Mouse (Mus musculus) small intestine, adult 2 months (tissue): ENCODE results near the gene Moxd1. TPM values are rescaled to one million over a fixed set of nuclear protein-coding genes. Genes with fewer than 3 reads are reported as not detected.
"Not testable (repeated sequence)": the region's sequence is repeated elsewhere in the genome, so short reads cannot be mapped to it uniquely, and the experiment has no call there.

Source experiments
- H3K27ac ChIP-seq: fragments of 200-500 bp; 2 replicates; pipeline ENCODE4 v1.5.1; 2012; ENCODE audit warnings: low read depth, low read length, control low read depth, inconsistent platforms; ENCODE audit not compliant: insufficient read depth
- H3K27me3 ChIP-seq: fragments of 200-500 bp; 2 replicates; pipeline ENCODE4 v1.6.1; 2012; ENCODE audit warnings: mild to moderate bottlenecking, moderate library complexity, low read length, inconsistent platforms; ENCODE audit not compliant: control insufficient read depth, insufficient read depth
- H3K36me3 ChIP-seq: fragments of 200-500 bp; 2 replicates; pipeline ENCODE4 v1.6.1; 2012; ENCODE audit warnings: mild to moderate bottlenecking, low read length, control low read depth, inconsistent platforms; ENCODE audit not compliant: control insufficient read depth, insufficient read depth
- H3K4me1 ChIP-seq: fragments of 200-500 bp; 2 replicates; pipeline ENCODE4 v1.6.1; 2012; ENCODE audit warnings: low read length, inconsistent platforms, mixed read lengths; ENCODE audit not compliant: control insufficient read depth, insufficient read depth, insufficient read length
- H3K4me3 ChIP-seq: fragments of 200-500 bp; 2 replicates; pipeline ENCODE4 v1.5.1; 2012; ENCODE audit warnings: low read depth, mild to moderate bottlenecking, control low read depth, inconsistent platforms, low read length, moderate library complexity
- CTCF ChIP-seq: fragments of 200-500 bp; IDR thresholded peaks from 2 replicates; pipeline ENCODE4 v1.5.1; 2012; ENCODE audit warnings: low read depth, mild to moderate bottlenecking, control low read depth, inconsistent platforms, low read length, moderate library complexity, mixed read lengths; ENCODE audit not compliant: insufficient replicate concordance, insufficient read length; ENCODE audit errors: extremely low read depth
- POLR2A ChIP-seq: fragments of 200-500 bp; IDR thresholded peaks from 2 replicates; pipeline ENCODE4 v1.6.1; 2012; ENCODE audit warnings: low read depth, mild to moderate bottlenecking, control low read depth, inconsistent platforms, low read length, moderate library complexity
- WGBS: fragments of 180-500 bp; shearing (Covaris S2); methylation state at CpG from one replicate; pipeline ENCODE4 v1.1.7; 2018; 5-methylcytosine and 5-hydroxymethylcytosine counted together
- polyA plus RNA-seq: library from polyadenylated mRNA; depleted of rRNA; stranded (reverse); fragments of >200 nt; gene quantifications from 2 replicates; pipeline ENCODE4 v1.2.3, GENCODE M21; 2012

Gene Moxd1
- polyA plus RNA-seq, 1 experiment: 3.5 TPM

GRCm38 (mm10) chr10:24298260-24299244, 75.2 kb downstream of the Moxd1 start:
- H3K27me3 ChIP-seq: no peaks in the 10 kb centered on the region
- no peaks in the 10 kb centered on the region for H3K36me3 ChIP-seq
- WGBS: 47% methylated on average over 2 of the region's 2 CpGs
- H3K4me3 ChIP-seq: no peak overlapping the region
- H3K27ac ChIP-seq: no peak overlapping the region
- H3K4me1 ChIP-seq: no peaks in the 10 kb centered on the region
- TF ChIP-seq POLR2A (no peak), CTCF (no peak)

- no peak overlapping the region for H3K27ac ChIP-seq
- no peaks in the 10 kb centered on the region for H3K36me3 ChIP-seq
- H3K27me3 ChIP-seq: no peaks in the 10 kb centered on the region
- H3K4me3 ChIP-seq: no peak overlapping the region
- TF ChIP-seq POLR2A: no peak
- peak; percentile 67; the same call in 1 of the 2 replicates for TF ChIP-seq CTCF
- peaks cover 2% of the 10 kb centered on the region; the same call in 1 of the 2 replicates for H3K4me1 ChIP-seq
- WGBS: under 1% methylated on average over 9 of the region's 9 CpGs
Measured at GRCm38 (mm10) chr10:24312191-24312611, 88.9 kb downstream of the Moxd1 start.

DNA sequence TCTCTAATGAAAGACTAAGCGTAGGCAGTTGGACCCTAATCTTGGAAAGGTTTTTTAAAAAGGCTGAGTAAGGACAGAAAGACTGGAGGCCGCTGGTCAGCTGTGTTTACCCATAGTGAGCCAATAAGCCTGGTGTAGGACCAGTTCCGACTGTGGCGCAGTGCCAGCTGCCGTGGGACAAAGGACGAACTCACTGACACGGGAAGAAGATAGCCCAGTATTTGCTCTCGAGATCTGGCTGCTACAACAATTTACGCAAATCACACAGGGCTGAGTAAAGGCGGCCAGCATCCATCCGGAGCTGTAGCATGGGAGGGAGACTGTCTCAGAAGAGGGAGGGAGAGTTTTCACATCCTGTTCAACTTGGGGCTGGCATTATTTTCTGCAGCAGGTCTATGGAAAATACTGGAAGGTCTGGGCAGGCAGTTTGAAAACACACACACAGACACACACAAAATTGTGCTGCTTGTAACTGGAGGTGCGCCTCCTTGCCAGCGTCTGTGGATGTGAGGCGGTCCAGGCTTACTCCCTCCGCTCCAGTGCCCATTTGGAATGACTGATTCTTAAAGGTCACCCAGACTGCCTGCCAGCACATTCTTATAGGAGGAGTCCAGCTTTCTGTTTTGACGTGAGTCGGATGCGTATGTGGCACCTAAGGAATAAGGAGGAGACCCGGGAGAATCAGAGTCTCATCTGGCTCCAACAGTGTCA, 94.0 kb downstream of the Moxd1 start:
- Histone ChIP-seq H3K4me1 (peaks cover 5% of the 10 kb centered on the region; the same call in 1 of the 2 replicates), H3K4me3 (no peak overlapping the region), H3K36me3 (no peaks in the 10 kb centered on the region), H3K27me3 (no peaks in the 10 kb centered on the region), H3K27ac (no peak overlapping the region)
- WGBS: 35% methylated on average over 19 of the region's 19 CpGs
- no peak for TF ChIP-seq CTCF
- no peak for TF ChIP-seq POLR2A

DNA sequence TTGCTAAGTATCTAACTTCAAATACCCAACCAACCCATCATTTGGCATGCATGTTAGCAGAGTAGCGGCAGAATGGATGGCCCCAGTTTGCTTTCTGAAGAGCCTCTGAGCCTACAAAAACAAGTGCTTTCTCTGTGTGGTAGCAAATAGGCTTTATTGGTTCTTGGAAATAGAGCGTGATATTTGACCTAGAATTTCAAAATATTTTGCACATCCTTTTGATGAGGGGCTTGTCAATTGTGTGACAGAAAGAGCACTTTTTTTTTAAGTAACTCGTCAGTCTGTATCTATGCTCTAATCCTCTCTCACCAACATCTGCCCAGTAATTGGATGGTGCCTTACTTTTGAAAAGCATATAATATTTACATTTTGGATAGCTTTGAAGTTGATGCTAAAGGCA, 97.0 kb downstream of the Moxd1 start:
- no peak overlapping the region for H3K4me3 ChIP-seq
- no peaks in the 10 kb centered on the region for H3K36me3 ChIP-seq
- WGBS: 89% methylated on average over 3 of the region's 3 CpGs
- no peaks in the 10 kb centered on the region for H3K27me3 ChIP-seq
- peaks cover 5% of the 10 kb centered on the region; the same call in 1 of the 2 replicates for H3K4me1 ChIP-seq
- TF ChIP-seq POLR2A (no peak), CTCF (no peak)
- no peak overlapping the region for H3K27ac ChIP-seq

DNA sequence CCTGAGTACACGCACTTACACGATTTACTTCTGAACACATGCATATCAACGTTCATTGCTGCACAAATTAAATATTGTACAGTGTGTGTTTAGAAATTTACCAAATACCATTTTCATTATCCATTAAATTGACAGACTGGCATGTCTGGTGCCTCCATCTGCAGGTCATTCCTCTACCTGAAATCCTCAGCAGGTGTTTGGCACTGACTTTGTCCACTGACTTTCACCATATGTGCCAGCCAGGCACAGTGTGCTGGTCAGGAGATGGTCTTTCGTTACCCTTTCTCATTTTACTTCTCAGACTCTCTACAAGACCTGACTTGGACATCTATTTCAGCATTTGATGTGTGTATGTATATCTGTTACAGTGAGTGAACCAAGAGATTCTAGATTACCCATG, 99.7 kb downstream of the Moxd1 start:
- no peaks in the 10 kb centered on the region for H3K4me1 ChIP-seq
- no peaks in the 10 kb centered on the region for H3K36me3 ChIP-seq
- 85% methylated on average over 4 of the region's 4 CpGs for WGBS
- H3K4me3 ChIP-seq: no peak overlapping the region
- no peak for TF ChIP-seq POLR2A
- no peak for TF ChIP-seq CTCF
- no peak overlapping the region for H3K27ac ChIP-seq
- H3K27me3 ChIP-seq: no peaks in the 10 kb centered on the region

GRCm38 (mm10) chr10:24327265-24327664, 103.9 kb downstream of the Moxd1 start:
- not testable (repeated sequence) for H3K4me1 ChIP-seq, H3K4me3 ChIP-seq, H3K27me3 ChIP-seq, H3K36me3 ChIP-seq, H3K27ac ChIP-seq
- WGBS: 57% methylated on average over 8 of the region's 8 CpGs

DNA sequence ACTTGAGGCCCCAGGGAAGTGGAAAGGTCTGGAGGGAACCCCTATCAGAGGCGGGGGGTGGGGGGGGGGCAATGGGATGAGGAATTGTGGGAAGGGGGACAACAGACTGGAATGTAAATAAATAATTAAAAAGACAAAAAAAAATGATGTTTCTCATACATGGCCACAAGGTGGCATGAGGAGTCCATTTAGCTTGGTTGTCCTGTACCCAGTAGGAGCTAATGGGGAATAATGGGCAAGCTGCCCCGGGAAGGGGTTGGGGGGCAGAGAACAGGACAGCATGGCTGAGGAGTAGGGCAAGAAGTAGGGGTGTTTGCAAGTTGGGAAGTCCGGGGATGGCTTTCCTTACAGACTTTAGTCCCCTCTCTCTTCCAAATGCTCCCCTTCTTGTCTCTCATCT, 109.5 kb downstream of the Moxd1 start:
- Histone ChIP-seq H3K36me3 (no peaks in the 10 kb centered on the region), H3K27ac (no peak overlapping the region), H3K4me1 (no peaks in the 10 kb centered on the region), H3K27me3 (no peaks in the 10 kb centered on the region), H3K4me3 (no peak overlapping the region)
- TF ChIP-seq CTCF (0 out of 2 replicates have a peak, but pooled peaks have one; percentile 5), POLR2A (no peak)
- WGBS: 63% methylated on average over 3 of the region's 3 CpGs
